Mouse (Mus musculus): Measurements from ENCODE around the gene Hacl1. TPM values are rescaled to one million over a fixed set of nuclear protein-coding genes. Genes with fewer than 3 reads are reported as not detected.

Hacl1 gene
- polyA plus RNA-seq, 1 experiment from 2014 or later, result 13.5 TPM

GRCm38 (mm10) chr14:31664100-31664902 lies 23.2 kb upstream of the Hacl1 start:
- Histone ChIP-seq H3K4me1 (ENCODE audit: control insufficient read depth, insufficient read depth, low read length) (peaks cover 36% of the 10 kb centered on the region), H3K9ac (replicated peaks; ENCODE audit: low read depth, low read length) (no peak overlapping the region), H3K9me3 (ENCODE audit: control insufficient read depth, low read length) (no peaks in the 10 kb centered on the region), H3K36me3 (ENCODE audit: control insufficient read depth, insufficient read depth, low read length) (no peaks in the 10 kb centered on the region), H3K4me3 (ENCODE audit: low read depth, low read length) (no peak overlapping the region), H3K27ac (ENCODE audit: low read depth, low read length) (peak overlapping the region; percentile 60), H3K4me2 (ENCODE audit: low read depth, low read length) (no peak overlapping the region), H3K27me3 (ENCODE audit: control insufficient read depth, insufficient read depth, low read length) (no peaks in the 10 kb centered on the region)
- no peak for ATAC-seq (ENCODE audit: low read depth)
- 26% methylated on average over 18 of the region's 18 CpGs for WGBS

DNA sequence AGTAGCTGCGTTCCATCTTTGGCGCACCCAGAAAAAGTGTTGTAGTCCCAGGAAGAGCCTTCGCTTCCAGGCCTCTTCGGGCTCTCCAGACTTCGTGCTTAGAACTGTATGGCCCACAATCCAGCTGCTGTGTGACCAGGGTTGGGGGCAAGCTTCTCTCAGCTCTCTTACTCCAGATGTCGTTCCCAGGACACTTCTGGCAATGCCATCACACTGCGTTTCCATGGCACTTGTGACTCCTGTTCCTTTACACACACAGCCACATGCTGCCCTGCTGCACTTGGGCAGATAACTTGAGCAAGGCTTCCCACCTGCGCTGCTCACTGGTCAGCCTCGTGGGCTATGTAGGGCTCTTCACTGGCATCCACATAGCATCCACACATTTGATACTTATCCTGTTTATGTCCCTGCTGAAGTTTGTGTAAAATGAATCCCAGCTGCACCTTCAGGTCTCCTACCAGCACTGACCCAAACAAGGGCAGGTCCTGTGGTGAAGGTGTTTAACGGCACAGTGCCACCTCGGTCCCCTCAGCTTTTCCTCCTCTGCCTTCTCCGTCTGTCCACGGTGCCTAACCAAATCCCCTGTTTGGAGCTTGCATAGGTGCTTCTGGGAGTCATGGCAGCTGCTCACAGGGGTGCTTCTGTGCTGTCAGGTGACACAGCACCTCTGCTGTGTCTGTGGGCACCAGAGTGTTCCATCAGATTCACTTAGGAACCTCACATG lies 22.5 kb upstream of the Hacl1 start:
- no peak for ATAC-seq (ENCODE audit: low read depth)
- Histone ChIP-seq H3K27ac (ENCODE audit: low read depth, low read length) (peak overlapping the region; percentile 97), H3K4me1 (ENCODE audit: control insufficient read depth, insufficient read depth, low read length) (peaks cover 33% of the 10 kb centered on the region), H3K27me3 (ENCODE audit: control insufficient read depth, insufficient read depth, low read length) (no peaks in the 10 kb centered on the region), H3K36me3 (ENCODE audit: control insufficient read depth, insufficient read depth, low read length) (no peaks in the 10 kb centered on the region), H3K9me3 (ENCODE audit: control insufficient read depth, low read length) (no peaks in the 10 kb centered on the region), H3K4me3 (ENCODE audit: low read depth, low read length) (no peak overlapping the region), H3K4me2 (ENCODE audit: low read depth, low read length) (no peak overlapping the region), H3K9ac (replicated peaks; ENCODE audit: low read depth, low read length) (no peak overlapping the region)
- WGBS, result 80% methylated on average over 13 of the region's 13 CpGs

DNA sequence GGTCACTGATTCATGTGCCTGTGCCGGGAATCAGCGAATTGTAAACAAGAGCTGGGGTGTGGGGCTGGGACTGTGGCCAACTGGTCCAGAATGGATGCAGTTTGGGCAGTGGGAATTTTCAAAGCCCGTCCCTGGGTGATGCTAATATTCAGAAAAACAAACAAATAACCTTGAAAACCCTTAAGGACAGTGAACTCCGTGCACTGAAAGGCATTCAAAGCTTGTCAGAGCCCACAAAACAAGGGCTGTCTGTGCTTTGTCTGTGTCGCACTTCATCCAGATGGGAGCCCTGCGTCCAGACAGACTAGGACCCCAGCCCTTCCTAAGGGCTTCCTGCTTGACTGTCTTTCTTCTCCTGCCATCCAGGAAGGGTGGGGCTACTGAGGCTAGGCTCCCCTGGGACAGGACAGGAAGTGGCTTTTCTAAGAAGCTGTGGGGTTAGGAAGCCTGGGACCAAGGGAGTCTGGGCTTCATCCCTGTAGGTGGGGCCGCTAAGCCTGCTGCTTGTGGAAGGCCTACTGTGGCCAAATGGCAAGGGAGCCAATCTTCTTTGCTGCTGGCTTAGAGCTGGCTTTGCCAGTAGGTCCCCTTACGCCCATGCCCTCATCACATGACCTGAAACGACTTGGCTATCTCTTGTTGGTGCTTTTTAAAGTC lies 21.6 kb upstream of the Hacl1 start:
- Histone ChIP-seq H3K4me2 (ENCODE audit: low read depth, low read length) (peak overlapping the region; percentile 50), H3K36me3 (ENCODE audit: control insufficient read depth, insufficient read depth, low read length) (no peaks in the 10 kb centered on the region), H3K9me3 (ENCODE audit: control insufficient read depth, low read length) (no peaks in the 10 kb centered on the region), H3K27ac (ENCODE audit: low read depth, low read length) (peak overlapping the region; percentile 97), H3K4me3 (ENCODE audit: low read depth, low read length) (peak overlapping the region; percentile 15; the same call in 1 of the 2 replicates), H3K4me1 (ENCODE audit: control insufficient read depth, insufficient read depth, low read length) (peaks cover 33% of the 10 kb centered on the region), H3K27me3 (ENCODE audit: control insufficient read depth, insufficient read depth, low read length) (no peaks in the 10 kb centered on the region), H3K9ac (replicated peaks; ENCODE audit: low read depth, low read length) (peak overlapping the region; percentile 52)
- peak; percentile 66 for ATAC-seq (ENCODE audit: low read depth)
- 16% methylated on average over 9 of the region's 9 CpGs for WGBS

- H3K4me2 ChIP-seq (ENCODE audit: low read depth, low read length), result peak overlapping the region; percentile 50
- no peaks in the 10 kb centered on the region for H3K36me3 ChIP-seq (ENCODE audit: control insufficient read depth, insufficient read depth, low read length)
- H3K4me3 ChIP-seq (ENCODE audit: low read depth, low read length), result peak overlapping the region; percentile 15
- no peaks in the 10 kb centered on the region for H3K27me3 ChIP-seq (ENCODE audit: control insufficient read depth, insufficient read depth, low read length)
- under 1% methylated on average over 44 of the region's 44 CpGs for WGBS
- peak; percentile 93 for ATAC-seq (ENCODE audit: low read depth)
- peaks cover 37% of the 10 kb centered on the region for H3K4me1 ChIP-seq (ENCODE audit: control insufficient read depth, insufficient read depth, low read length)
- peak overlapping the region; percentile 52 for H3K9ac ChIP-seq (replicated peaks; ENCODE audit: low read depth, low read length)
- peak overlapping the region; percentile 97 for H3K27ac ChIP-seq (ENCODE audit: low read depth, low read length)
- H3K9me3 ChIP-seq (ENCODE audit: control insufficient read depth, low read length), result no peaks in the 10 kb centered on the region
These were observed 20.8 kb upstream of the Hacl1 start for GRCm38 (mm10) chr14:31661671-31662554.

DNA sequence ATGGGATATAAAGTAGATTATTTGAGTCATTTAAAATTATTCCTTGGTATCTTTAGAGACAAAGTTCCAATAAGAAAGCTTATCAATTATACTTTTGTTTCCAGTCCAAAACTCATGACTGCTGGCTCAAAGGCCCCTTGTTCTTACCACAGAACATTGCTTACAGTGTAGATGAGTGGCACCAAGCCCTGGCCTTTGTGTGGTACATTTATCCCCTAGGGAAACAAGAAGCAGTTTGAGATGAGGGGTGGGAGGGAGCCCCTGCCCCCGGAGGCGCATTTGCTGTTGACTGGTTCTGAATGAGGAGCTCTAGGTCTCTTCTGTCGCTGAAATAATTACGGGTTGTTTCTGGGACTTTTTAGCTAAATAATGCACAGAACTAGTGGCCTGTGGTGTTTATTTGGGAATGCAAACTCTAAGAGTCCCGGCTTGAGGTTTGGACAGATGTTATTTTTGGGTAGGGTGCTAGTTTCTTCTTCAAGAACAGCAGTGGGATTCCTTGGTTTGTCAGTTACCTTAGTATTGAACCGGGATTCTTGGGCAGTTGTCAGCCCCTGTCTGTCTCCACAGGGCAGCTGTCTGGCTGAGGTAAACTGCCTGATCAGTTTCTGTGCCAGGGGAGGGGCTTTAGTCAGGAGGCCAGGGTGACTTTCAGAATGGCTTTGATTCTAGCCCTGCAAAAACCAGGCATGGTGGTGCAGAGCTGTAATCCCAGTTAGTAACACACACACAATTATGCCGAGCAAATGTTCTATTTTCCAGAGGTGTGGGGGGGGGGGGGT lies 19.4 kb upstream of the Hacl1 start:
- H3K9ac ChIP-seq (replicated peaks; ENCODE audit: low read depth, low read length), result no peak overlapping the region
- peak overlapping the region; percentile 97 for H3K27ac ChIP-seq (ENCODE audit: low read depth, low read length)
- no peak overlapping the region for H3K4me2 ChIP-seq (ENCODE audit: low read depth, low read length)
- no peaks in the 10 kb centered on the region for H3K27me3 ChIP-seq (ENCODE audit: control insufficient read depth, insufficient read depth, low read length)
- peaks cover 37% of the 10 kb centered on the region for H3K4me1 ChIP-seq (ENCODE audit: control insufficient read depth, insufficient read depth, low read length)
- H3K9me3 ChIP-seq (ENCODE audit: control insufficient read depth, low read length), result no peaks in the 10 kb centered on the region
- WGBS, result 32% methylated on average over 7 of the region's 7 CpGs
- no peak for ATAC-seq (ENCODE audit: low read depth)
- H3K36me3 ChIP-seq (ENCODE audit: control insufficient read depth, insufficient read depth, low read length), result no peaks in the 10 kb centered on the region
- no peak overlapping the region for H3K4me3 ChIP-seq (ENCODE audit: low read depth, low read length)

DNA sequence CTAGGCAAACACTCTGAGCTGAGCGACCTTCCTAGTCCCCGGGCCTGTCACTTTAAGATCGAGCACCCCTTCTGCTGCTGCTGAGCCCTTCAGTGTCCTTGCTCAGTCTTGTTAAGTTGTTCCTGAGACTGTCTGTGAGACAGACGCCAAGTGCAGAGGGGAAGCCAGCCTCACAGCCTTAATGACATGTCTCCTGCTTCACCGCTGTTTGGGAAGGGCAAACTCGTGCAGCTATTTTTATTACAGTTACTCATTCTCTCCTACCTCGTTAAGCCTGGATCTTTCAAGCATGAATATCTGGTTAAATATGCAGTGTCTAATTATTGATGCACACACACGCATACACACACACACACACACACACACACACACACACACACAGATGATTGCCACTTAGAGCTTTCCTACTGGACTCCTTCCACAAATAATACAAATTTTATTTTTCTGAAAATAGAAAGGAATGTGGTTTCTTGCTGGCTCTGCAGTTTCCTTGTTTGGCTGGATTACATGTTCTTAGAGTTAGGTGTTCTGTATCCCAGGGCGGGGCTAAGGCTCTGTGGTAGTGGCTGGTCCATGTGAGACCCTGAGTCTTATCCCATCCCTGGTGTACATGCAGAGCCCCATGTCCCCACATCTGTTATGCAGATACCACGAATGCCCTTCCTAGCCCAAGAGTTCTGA lies 18.6 kb upstream of the Hacl1 start:
- Histone ChIP-seq H3K27ac (ENCODE audit: low read depth, low read length) (peak overlapping the region; percentile 97), H3K9ac (replicated peaks; ENCODE audit: low read depth, low read length) (0 out of 2 replicates have a peak overlapping the region, but pooled peaks have one; percentile 16), H3K36me3 (ENCODE audit: control insufficient read depth, insufficient read depth, low read length) (no peaks in the 10 kb centered on the region), H3K4me3 (ENCODE audit: low read depth, low read length) (no peak overlapping the region), H3K9me3 (ENCODE audit: control insufficient read depth, low read length) (no peaks in the 10 kb centered on the region), H3K4me2 (ENCODE audit: low read depth, low read length) (no peak overlapping the region), H3K4me1 (ENCODE audit: control insufficient read depth, insufficient read depth, low read length) (peaks cover 37% of the 10 kb centered on the region), H3K27me3 (ENCODE audit: control insufficient read depth, insufficient read depth, low read length) (no peaks in the 10 kb centered on the region)
- ATAC-seq (ENCODE audit: low read depth), result no peak
- 37% methylated on average over 10 of the region's 10 CpGs for WGBS

- no peaks in the 10 kb centered on the region for H3K9me3 ChIP-seq (ENCODE audit: control insufficient read depth, low read length)
- H3K4me3 ChIP-seq (ENCODE audit: low read depth, low read length), result no peak overlapping the region
- H3K9ac ChIP-seq (replicated peaks; ENCODE audit: low read depth, low read length), result no peak overlapping the region
- ATAC-seq (ENCODE audit: low read depth), result no peak
- peaks cover 25% of the 10 kb centered on the region for H3K4me1 ChIP-seq (ENCODE audit: control insufficient read depth, insufficient read depth, low read length)
- no peak overlapping the region for H3K4me2 ChIP-seq (ENCODE audit: low read depth, low read length)
- H3K27me3 ChIP-seq (ENCODE audit: control insufficient read depth, insufficient read depth, low read length), result no peaks in the 10 kb centered on the region
- 88% methylated on average over 8 of the region's 8 CpGs for WGBS
- no peaks in the 10 kb centered on the region for H3K36me3 ChIP-seq (ENCODE audit: control insufficient read depth, insufficient read depth, low read length)
- H3K27ac ChIP-seq (ENCODE audit: low read depth, low read length), result no peak overlapping the region
These were observed 17.1 kb upstream of the Hacl1 start for GRCm38 (mm10) chr14:31658126-31658680.
